Mouse (Mus musculus): ENCODE measurements at regions not wholly inside any gene's neighbourhood (a gene's known extent, or its start where the extent isn't known, plus 50 kb on each side); places are given as distances from the start of the nearest gene placed in this dataset.

GRCm38 (mm10) chr11:113155515-113155914 lies 373.5 kb downstream of the Sox9 start:
- TF ChIP-seq POLR2A (IDR thresholded peaks at IDR 0.05; ENCODE audit: insufficient read length, low read depth) (no peak), TCF3 (IDR thresholded peaks at IDR 0.05; ENCODE audit: insufficient read length, low read depth) (no peak), MAX (IDR thresholded peaks at IDR 0.05; ENCODE audit: low read depth) (no peak), REST (IDR thresholded peaks at IDR 0.05; ENCODE audit: insufficient read depth, insufficient read length) (no peak), E2F4 (IDR thresholded peaks at IDR 0.05; ENCODE audit: insufficient read depth) (no peak)

Data from myocyte (in vitro differentiated cells).